Mouse (Mus musculus): ENCODE measurements around the gene Gm3020. TPM values are rescaled to one million over a fixed set of nuclear protein-coding genes. Genes with fewer than 3 reads are reported as not detected.
"Not testable (repeated sequence)": the region's sequence is repeated elsewhere in the genome, so short reads cannot be mapped to it uniquely, and the experiment has no call there.

Gm3020 gene
- total RNA-seq (2021), result 1 to 10 TPM; 1.8 to 2.6 TPM

DNA sequence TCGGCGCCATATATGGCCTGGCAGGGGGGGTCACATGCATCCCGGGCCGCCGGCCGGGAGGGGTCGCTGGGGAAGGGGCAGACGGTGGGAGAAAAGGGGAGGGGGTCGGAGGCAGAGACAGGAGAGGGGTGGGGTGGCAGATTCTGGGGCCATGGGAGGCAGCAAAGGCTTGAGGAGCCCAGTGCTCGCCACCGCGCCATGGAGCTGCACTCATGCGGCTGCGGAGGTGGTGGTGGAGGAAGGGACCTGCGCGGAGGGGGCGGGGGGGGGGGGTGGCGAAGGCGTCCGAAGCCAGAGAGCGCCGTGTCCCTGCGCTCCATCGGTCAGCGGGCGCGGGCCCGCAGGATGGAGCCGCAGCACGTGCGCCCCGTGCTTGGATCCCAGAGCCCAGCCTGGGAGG is at the start of gene Gm3020:
Gene Gm3020, plus strand, starts transcription at position 301 of the 400 bp plus-strand sequence.
- intact Hi-C loops (cut with DNase I), result not testable (repeated sequence)

DNA sequence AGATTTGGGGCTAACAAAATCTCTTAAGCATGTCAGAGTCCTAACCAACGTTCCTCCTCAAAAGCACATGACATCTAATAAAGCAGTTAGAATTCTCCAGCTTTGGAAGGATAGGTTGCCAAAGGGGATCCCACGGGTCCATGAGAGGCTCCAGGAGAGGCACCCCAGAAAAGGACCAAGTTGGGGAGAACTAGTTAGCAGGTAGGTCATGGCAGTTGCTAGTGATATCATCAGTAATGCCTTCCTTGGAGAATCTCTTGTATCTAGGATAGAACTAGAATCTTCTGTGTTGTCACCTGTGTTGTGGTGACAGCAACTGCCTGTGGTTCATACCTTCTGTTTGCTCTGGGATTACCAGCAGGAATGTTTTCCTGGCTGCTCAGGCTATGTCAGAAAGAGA is 17.6 kb upstream of the Gm3020 start, which contains the start of gene Gm3012:
Gene Gm3012, plus strand, starts transcription at position 301 of the 400 bp plus-strand sequence.
- DNase-seq (ENCODE audit: low spot score in 2 of 2); intact Hi-C loops (cut with DNase I): not testable (repeated sequence)

More for the DNA sequence above, at the start of gene Gm3020:
- not testable (repeated sequence) for DNase-seq (ENCODE audit: low spot score in 2 of 2)

DNA sequence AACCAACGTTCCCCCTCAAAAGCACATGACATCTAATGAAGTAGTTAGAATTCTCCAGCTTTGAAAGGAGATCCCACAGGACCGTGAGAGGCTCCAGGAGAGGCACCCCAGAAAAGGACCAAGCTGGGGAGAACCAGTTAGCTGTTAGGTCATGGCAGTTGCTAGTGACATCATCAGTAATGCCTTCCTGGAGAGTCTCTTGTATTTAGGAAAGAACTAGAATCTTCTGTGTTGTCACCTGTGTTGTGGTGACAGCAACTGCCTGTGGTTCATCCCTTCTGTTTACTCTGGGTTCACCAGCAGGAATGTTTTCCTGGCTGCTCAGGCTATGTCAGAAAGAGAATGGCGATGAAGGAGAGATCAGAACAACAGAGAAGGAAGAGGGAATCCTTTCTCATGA is 36.7 kb downstream of the Gm3020 start, which contains the start of gene Gm3043:
Gene Gm3043, plus strand, starts transcription at position 301 of the 400 bp plus-strand sequence.
- intact Hi-C loops (cut with DNase I); DNase-seq (ENCODE audit: low spot score in 2 of 2): not testable (repeated sequence)

Other genes with a start within 250 kb of the Gm3020 start
- 1 to 10 TPM; 1.8 to 2.6 TPM for gene Gm10409, start 239.4 kb upstream of the Gm3020 start, total RNA-seq (2021)
- not detected for gene Gm3005, start 223.9 kb upstream of the Gm3020 start, total RNA-seq (2021)
- not detected for gene Gm10408, start 202.7 kb upstream of the Gm3020 start, total RNA-seq (2021)
- not detected for gene Gm3012, start 17.5 kb upstream of the Gm3020 start, total RNA-seq (2021)
- gene Gm3043, start 36.8 kb downstream of the Gm3020 start, total RNA-seq (2021), result not detected
- under 1 TPM in 1 of 2 experiments, not detected in 1; 0.93 TPM for gene Gm3002, start 158.0 kb downstream of the Gm3020 start, total RNA-seq (2021)
- not detected for gene Gm3033, start 194.2 kb downstream of the Gm3020 start, total RNA-seq (2021)
- gene Gm2916, start 232.1 kb downstream of the Gm3020 start, total RNA-seq (2021), result not detected